Mouse (Mus musculus): ENCODE data around the gene Med16.

The Med16 gene

GRCm38 (mm10) chr10:79917532-79918100, 8.9 kb upstream of the Med16 start:
- no peak for ATAC-seq (ENCODE audit: low TSS enrichment)

DNA sequence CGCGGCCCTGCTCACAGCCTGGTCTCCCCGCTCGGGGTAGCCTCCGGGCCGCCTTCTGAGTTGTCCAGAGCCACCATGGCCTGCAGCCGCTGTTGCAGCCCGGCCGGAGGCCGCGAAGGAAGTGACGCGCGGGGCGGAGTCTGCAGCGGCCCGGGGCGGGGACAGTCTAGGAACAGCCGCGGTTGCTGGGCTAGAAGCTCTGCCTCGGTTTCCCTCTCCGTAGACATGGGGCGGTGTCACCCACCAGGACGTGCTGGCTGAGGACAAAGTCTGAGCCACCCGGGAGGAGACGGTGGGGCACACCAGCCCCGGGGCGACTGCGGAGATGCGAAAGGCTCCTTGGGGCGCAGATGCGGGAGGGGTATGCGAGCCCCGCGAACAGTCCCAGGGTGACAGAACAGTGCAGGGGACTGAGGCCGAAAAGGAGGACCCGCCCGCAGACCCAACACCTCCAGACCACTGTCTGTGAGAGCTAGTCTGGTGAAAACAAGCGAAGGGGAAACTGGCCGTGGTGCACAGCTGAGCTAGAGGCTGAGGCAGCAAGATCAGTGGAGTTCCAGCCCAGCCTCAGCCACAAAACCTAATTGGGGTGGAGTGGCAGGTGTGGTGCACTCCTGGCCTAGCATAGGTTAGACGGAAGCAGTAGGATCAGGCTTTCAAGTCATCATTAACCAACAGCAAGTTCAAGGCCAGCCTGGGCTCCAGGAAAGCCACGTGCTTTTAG, 8.2 kb upstream of the Med16 start, which contains the start of gene Kiss1r:
TSS of gene Kiss1r (plus strand) at position 164 of the 724 bp plus-strand sequence.
- peak; percentile 81 for ATAC-seq (ENCODE audit: low TSS enrichment)

DNA sequence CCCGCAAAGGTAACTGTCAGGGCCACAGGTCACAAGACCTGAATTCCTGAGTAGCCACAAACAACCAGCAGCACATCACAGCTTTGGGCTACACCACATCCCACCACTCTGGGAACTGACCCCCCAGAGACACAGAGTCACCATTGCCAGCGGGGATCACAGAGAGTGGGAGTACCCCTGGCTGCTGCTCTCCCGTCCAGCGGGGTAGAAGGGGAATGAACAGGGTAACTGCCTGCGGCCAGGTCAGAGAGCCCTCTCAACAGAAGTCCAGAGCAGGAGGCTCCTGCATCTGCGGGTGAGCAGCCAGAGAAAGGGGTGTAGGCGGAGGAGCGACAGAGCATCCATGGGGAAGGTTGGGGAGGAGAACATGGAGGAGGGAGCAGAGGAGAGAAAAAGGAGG, 7.4 kb upstream of the Med16 start:
- peak; percentile 28; the same call in 1 of the 2 replicates for ATAC-seq (ENCODE audit: low TSS enrichment)

- no peak for ATAC-seq (ENCODE audit: low TSS enrichment)
Measured at GRCm38 (mm10) chr10:79914948-79915596, 6.3 kb upstream of the Med16 start.

DNA sequence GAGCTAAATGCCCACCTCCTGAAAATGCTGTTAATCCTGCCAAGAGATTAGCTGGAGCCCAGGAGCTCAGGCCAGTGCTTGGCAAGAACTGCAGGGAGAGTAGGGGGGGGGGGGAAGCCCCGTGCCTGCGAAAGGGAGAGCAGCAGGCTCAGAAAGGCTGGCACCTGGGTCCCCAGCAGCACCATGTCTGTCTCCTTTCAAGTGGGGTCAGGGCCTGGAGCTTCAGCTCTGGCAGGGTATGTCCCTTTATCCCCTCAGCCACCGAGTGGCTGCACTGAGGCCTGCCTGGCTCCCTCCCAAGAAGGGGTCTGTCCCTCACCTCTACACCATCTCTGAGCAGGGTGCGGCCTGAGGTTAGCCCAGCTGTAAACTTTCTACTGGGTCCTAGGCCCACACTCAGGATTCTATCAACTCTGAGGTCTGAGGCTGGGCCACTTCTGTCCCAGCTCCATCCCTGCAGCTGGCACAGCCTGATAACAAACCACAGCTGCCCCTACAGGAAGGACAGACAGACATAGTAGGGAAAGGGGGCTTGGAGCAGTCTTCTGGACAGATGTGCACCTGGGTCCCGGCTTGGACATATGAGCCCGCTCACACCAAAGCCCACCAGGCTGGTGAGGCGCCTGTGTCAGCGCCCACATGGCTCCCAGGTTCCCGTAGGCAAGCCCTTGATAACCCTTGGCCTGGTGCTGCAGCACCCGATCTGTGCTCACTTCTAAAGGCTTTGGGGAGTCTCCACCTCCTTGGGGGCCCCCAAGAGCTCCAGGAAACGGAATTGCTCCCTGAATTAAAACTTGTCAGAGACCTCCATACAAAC, 5.6 kb upstream of the Med16 start:
- ATAC-seq (ENCODE audit: low TSS enrichment): no peak

GRCm38 (mm10) chr10:79912412-79912811, 3.7 kb upstream of the Med16 start:
- ATAC-seq (ENCODE audit: low TSS enrichment): no peak

DNA sequence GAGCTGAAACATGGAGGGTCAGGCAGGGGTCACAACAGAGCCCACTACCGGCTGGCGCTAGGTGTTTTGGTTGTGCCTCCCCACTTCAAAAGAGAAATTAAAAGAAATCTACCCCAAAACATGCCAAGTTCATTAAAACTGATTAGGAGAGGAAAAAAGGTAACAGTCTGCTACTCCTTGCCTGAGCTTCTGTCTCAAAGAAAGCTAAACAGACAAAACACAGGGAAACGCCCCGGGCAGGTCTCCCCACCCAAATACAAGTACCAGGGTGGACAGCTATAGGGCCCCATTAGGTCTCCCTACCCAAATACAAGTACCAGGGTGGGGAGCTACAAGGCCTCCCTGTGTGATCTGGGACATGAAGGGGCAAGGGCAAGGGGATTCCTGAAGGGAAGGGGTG, 1.8 kb upstream of the Med16 start, which contains the start of gene Gm26602:
TSS of gene Gm26602 (plus strand) at position 301 of the 400 bp plus-strand sequence.
- no peak for ATAC-seq (ENCODE audit: low TSS enrichment)

DNA sequence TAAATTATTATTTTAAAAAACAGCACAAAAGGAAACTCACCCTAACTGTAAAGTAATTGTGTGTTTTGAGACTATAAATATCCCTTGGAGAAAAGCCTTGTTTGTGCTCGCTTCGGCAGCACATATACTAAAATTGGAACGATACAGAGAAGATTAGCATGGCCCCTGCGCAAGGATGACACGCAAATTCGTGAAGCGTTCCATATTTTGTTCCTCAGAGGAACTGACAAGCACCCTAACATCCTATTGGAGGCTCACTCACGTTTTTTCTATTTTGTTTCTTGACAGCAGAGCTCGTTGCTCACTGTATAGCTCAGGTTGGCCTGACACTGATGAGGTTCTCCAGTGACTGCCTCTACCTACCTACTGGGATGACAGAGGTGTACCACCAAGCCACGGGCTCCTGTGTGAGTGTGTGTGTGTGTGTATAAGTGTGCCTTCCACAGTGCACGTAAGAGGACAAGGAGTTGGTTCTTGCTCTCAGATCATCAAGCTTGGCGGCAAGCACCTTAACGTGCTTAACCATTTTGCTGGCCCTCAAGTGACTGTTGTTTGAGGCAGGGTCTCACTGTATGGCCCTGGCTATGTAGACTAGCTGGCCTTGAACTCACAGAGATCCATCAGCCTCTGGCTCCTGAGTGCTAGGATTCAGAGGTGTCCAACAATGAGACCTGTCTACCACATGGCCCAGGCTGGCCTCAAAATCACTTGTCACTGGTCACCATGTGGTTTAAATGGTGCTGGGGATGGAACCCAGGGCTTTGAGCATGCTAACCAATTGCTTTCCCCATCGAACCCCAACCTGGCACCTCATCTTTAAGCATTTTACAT, 584 bp upstream of the Med16 start:
- ATAC-seq (ENCODE audit: low TSS enrichment): peak; percentile 26

DNA sequence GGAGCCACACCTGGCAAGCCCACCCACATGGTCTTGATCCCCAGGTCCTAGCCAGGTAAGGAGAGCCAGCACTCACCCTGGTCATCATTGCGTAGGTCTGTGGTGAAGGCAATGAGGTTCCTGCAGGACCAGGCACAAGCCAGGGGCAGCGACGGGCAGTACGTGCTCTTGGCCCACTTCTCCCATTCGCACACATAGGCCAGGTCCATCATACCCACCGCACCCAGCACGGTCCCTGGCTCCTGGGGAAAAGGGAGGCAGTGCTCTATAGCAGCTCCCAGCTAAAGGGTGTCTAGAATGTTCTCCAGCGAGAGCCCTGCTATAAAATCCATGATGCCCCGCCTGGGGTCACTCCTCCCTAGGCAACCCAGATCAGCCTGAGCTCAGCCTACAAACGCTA, 1.3 kb downstream of the Med16 start:
- no peak for ATAC-seq (ENCODE audit: low TSS enrichment)

DNA sequence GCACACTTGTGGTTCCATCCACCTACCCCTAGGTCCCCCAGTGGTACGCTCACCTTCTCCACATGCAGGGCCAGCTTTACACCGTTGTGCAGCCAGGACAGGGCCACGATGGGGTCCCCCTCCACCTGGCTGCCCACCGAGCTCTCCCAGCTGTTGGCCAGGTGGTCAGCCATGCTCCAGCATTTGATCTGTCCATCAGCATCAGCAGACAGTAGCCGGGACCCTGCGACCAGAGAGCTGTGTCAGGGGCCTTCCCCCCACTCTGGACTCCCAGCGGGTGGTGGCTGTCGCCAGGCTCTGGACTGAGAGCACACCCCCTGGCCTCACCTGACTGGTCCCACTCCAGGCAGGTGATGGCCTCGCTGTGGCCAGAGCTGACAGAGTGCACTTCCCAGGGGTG, 2.0 kb downstream of the Med16 start:
- ATAC-seq (ENCODE audit: low TSS enrichment): no peak

DNA sequence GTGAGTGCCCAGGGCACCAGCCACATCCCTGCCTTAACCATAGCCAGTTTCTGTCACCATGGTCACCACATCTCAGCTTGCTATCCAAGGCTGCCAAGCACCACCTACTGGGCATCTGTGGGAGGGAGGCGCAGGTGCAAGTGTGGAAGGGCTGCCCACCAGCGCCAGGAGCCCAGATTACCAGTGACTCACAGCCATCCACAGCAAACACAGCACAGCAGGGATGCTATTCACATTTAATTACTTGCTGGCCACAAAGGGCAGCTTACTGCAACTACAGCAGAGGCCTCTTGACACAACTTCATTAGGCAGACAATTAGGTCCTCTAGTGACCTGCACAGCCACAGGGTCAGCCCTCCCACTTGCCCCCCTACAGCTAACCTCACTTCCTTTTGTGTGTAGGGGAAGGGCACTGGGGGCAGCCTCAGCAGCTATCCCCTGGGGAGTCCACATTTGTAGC, 7.7 kb downstream of the Med16 start:
- peak; percentile 87 for ATAC-seq (ENCODE audit: low TSS enrichment)

DNA sequence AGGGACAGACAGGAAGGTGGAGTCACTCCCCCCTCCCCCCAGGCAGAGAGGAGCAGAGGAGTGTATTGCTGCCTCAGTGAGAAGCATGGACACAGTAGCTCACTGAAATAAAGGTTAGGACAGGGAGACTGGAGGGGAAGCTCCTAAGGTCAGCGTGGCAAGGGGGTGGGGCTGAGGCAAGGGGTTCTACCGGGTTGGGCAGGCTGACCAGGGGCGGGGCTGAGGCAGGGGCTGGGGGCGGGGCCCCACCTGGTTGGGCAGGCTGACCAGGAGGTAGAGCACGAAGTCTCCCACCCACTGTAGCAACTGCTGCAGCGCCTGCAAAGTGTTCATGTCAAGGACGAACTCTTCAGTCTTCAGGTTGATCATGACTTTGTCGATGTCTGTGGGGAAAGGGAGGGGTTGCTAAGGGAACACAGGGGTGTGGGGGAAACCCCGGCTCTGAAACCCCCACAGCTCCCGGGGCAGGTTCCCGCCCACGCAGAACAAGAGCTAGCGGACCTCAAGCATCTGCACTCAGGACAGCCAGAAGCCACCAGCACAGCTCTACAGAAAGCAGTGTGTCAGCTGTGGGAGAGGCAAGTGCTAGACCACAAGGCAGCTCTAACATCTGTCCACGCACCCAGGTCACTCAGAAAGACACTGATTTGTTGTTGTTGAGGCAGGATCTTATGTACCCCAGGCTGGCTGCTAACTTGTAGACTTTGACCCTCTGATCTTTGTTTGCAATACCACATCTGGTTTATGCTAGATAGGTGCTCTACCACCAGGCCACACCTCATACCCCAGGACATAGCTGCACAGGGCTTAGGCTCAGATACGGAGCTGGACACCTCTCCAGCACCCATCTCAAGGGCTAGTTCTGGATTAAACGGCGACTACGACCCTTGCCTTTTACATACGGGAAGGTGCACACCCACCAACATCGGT, 11.1 kb downstream of the Med16 start:
- no peak for ATAC-seq (ENCODE audit: low TSS enrichment)

DNA sequence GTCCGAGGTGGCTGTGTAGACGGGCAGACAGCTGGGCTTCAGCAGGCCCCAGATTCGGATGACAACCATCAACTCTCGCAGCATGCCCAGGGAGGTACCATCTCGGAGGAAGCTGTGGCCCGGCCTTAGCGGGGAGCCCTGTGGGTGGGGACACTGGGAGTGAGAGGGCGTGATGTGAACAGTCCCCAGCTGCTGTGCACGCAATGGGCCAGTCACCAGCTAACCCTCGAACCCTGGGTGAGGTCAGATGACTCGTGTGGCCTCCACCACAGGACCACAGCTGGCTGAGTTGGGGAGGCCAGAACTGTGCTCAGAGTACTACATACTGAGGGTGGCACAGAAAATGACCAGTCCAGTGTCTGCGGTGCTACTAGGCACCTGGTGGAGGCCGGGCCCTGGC, 11.9 kb downstream of the Med16 start:
- ATAC-seq (ENCODE audit: low TSS enrichment): no peak

- ATAC-seq (ENCODE audit: low TSS enrichment): no peak
Measured at GRCm38 (mm10) chr10:79896306-79896705, 12.4 kb downstream of the Med16 start.

DNA sequence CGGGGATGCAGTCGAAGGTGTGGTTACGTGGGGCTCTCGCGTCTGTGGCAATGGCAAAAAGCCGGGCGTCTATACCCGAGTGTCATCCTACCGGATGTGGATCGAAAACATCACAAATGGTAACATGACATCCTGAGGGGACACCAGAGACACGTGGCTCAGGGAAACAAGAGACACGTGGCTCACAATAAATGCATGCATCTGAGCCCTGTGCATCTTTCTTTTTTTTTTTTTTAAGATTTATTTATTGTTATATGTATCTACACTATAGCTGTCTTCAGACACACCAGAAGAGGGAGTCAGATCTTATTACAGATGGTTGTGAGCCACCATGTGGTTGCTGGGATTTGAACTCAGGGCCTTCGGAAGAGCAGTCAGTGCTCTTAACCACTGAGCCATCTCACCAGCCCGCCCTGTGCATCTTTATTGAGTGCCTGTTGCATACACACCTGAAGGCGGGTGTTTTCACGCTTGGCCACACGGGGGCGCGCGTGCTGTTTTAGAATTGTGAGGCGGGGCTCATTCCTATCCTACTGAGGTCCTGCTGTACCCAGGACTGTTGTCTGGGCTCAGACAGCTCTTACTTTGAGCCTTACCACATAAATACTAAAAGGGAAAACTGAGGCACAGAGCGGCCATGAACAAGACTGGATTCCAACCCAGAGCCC, 16.1 kb downstream of the Med16 start:
- ATAC-seq (ENCODE audit: low TSS enrichment): peak; percentile 73; the same call in 1 of the 2 replicates

- ATAC-seq (ENCODE audit: low TSS enrichment): no peak
Measured at GRCm38 (mm10) chr10:79890670-79891069, 18.1 kb downstream of the Med16 start, which contains the start of gene Cfd. TSS of gene Cfd (plus strand) at chr10:79890853.

GRCm38 (mm10) chr10:79889386-79889785, 19.3 kb downstream of the Med16 start:
- ATAC-seq (ENCODE audit: low TSS enrichment): no peak

- ATAC-seq (ENCODE audit: low TSS enrichment): no peak
Measured at GRCm38 (mm10) chr10:79886611-79887010, 22.1 kb downstream of the Med16 start.

- ATAC-seq (ENCODE audit: low TSS enrichment): no peak
Measured at GRCm38 (mm10) chr10:79886054-79886453, 22.7 kb downstream of the Med16 start, which contains the start of gene Elane. TSS of gene Elane (plus strand) at chr10:79886247.

Measured in frontal cortex, adult (tissue).